Mouse (Mus musculus): ENCODE data around the gene Pnmt.

The Pnmt gene

DNA sequence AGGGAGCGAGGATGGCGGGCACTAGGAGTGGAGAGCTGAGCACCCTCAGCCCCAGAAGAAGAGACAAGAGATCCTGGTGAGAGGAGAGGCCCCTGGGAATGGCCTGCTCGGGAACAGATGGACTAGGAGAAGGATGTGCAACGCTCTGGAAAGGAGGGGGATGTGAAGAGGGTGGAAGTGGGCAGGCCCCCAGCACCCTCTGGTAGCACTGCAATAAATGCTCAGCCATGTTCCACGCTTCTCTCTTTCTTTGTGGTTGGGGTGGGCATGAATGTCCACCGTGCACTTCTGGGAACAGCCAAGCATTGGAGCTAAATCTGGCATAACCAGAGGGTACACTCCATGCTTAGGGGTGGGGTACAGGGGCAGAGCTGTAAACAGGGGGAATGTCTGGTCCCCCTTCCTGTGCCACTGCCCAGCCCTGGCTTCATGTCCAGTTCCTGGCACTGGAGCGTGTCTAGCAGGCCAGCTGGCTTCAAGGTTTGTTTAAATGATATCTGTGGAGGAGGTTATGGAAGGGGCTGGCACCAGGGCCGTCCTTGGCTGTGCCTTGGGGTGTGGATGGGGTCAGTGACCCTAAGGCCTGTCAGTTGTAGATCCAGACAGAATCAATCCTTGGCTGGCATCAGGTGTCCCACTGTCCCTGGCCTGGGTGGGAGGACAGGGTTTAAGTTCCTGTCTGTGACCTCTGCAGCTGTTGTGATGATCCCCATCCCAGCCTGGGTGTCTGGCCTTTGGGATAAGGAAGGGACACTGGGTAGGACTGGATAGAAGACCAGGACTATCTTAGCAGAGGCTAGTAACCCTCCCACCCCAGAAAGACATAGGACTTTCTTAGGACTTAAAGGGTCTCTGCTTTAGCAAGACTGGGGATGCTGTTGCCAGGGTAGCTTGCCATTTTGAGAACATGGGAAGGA, 1.3 kb upstream of the Pnmt start:
- peak; percentile 76 to 77 for DNase-seq

- DNase-seq: no peak
Measured at GRCm38 (mm10) chr11:98386596-98386995, 346 bp downstream of the Pnmt start.

DNA sequence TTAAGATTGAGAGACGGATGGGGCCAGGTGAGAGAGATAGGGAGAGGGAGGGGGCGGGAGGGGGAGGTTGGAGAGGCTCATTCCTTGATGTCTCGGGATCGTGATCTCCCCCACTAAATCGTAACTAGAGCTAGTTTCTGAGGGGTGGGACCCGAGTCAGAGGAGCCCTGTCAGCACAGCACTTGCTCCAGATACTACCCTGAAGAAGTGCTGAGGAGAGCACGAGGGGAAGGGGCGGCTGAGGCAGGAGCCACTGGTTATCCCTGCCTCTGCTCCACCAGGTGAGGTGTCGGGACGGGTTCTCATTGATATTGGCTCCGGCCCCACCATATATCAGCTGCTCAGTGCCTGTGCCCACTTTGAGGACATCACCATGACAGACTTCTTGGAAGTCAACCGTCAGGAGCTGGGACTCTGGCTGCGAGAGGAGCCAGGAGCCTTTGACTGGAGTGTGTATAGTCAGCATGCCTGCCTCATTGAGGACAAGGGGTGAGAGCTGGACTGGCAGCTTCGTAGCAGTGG, 867 bp downstream of the Pnmt start:
- no peak for DNase-seq

GRCm38 (mm10) chr11:98388282-98388681, 2.0 kb downstream of the Pnmt start:
- DNase-seq: peak; percentile 9 to 15

GRCm38 (mm10) chr11:98389221-98389780, 3.1 kb downstream of the Pnmt start:
- DNase-seq: peak; percentile 78 to 83

- peak in 1 of 2 experiments; percentile 5 for DNase-seq
Measured at GRCm38 (mm10) chr11:98390141-98390540, 3.9 kb downstream of the Pnmt start.

- peak in 1 of 2 experiments; percentile 8 for DNase-seq
Measured at GRCm38 (mm10) chr11:98392034-98392433, 5.8 kb downstream of the Pnmt start.

GRCm38 (mm10) chr11:98392645-98393044, 6.4 kb downstream of the Pnmt start:
- DNase-seq: peak in 1 of 2 experiments; percentile 2

DNA sequence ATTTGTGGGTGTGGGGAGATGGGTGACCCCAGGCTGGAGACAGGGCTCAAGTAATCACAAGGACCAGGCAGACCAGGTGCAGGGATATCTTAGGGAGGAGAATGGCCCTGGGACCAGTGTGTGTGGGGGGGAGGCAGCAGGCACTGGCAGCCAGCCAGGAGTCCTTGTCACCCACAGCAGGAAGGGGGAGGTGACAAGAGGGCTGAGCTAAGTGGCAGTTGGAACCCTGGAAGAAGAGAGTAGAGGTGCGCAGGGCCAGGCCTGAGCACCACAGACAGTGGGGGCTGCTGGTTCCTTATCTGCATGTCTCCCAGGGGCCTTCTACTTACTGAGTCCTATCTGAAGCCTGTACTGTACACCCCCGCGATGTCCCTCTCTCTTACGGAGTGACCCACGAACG, 7.1 kb downstream of the Pnmt start:
- DNase-seq: peak; percentile 10 to 25

DNA sequence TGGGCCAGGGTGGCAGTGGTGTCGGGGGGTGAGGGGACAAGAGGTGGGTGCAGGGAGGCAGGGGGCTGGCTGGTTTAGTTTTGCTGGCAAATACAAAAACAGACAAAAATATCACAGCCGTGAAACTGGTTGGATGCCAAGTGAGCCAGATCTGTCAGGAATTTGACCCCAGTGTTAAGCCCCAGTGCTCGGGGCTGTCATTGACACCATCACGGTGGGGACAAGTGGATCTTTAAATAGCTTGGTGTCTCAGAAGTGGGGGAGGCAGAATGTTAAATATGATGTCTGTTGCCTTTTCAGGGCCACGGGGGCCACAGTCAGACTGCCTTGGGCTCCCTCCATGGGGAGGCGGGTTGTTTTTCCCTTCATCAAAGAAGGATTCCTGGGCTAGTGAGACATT, 8.1 kb downstream of the Pnmt start:
- peak in 1 of 2 experiments; percentile 19 for DNase-seq

- peak; percentile 12 to 15 for DNase-seq
Measured at GRCm38 (mm10) chr11:98395041-98395440, 8.8 kb downstream of the Pnmt start.

DNA sequence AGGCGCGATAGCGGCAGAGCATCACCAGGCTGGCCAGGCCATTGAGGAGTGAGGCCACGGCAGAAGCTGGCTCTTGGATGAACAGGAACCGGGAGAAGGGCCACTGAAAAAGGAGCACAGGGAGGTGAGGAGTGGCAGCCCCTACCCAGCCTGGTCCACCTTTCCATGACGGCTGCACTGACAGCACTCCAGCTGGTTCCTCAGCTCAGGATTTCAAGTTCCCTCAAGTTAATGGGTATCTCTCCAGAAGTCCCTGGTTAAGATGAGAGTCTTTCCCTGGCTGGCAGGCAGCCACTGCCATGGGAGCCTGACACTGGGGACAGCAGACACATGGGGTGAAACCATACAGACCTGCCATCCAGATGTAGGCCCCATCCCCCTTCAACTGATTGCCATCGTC, 11.7 kb downstream of the Pnmt start:
- DNase-seq: no peak

DNA sequence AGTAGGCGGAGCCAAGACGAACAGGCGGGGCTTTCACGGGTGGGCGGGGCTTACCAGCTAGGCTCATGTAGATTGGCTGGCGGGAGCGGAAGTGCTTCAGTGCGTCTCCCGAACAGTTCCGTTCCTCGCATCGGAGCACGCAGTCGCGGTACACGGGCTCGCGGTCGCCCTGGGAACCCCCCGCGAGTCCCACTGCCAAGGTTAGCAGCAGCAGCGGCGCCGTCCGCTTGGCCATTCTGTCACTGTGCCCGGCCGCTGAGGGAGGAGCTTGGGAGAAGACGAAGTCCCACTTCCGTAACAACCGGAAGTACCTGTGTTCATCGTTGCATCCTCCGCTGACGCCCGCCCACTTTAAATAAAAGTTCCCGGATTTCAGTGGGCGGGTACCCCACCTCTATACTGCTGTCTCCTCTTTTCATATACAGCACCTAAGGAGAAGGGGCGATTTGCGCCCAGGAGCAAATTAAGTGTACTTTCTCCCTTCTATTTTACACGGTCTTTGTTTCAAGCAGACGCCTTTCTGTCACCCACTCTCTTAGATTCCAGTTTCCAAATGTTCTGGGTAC, 14.0 kb downstream of the Pnmt start, which contains the start of gene Pgap3:
Gene Pgap3 (minus strand): TSS at position 330 of the 566 bp plus-strand sequence.
- DNase-seq: peak; percentile 91

DNA sequence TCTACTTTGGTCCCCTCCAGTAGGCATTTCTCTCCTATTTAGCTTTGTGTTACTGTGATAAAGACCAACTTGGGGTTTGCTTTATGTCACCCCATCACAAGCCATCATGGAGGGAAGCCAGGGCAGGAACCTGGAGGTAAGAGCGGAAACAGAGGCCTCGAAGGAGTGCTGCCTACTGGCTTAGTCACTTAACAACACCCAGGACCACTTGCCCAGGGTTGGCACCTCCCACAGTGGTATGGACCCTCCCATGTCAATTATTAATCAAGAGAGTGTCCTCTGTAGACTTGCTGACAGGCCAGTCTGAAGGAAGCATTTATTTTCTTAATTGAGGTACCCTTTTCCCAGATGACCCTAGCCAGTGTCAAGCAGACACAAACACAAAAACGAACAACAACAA, 14.6 kb downstream of the Pnmt start:
- DNase-seq: no peak

GRCm38 (mm10) chr11:98406621-98407020, 20.4 kb downstream of the Pnmt start:
- DNase-seq: no peak

GRCm38 (mm10) chr11:98408872-98409271, 22.6 kb downstream of the Pnmt start:
- no peak for DNase-seq

DNA sequence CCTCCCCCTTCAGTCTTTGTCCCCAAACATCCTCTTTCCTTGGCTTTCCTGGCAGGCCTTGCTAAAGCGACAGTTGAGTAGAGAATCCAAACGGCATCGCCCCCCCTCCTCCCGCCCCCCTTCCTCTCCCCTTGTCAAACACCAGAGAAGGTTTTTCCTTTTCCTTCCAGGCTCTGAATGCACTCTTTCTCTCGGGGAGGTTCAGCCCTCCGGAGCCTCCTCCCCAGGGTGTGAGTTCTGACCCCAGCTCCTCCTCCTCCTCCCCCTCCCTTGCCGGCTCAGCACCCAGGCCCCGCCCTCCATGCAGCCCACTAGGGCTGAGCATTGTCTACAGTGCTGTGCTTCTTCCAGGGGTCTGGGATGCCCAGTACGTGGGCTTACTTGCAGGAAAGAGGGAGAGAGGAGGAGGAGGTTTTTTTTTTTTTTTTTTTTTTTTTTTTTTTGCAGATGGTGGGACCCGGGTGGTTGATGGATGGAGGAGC, 23.1 kb downstream of the Pnmt start:
- no peak for DNase-seq

DNA sequence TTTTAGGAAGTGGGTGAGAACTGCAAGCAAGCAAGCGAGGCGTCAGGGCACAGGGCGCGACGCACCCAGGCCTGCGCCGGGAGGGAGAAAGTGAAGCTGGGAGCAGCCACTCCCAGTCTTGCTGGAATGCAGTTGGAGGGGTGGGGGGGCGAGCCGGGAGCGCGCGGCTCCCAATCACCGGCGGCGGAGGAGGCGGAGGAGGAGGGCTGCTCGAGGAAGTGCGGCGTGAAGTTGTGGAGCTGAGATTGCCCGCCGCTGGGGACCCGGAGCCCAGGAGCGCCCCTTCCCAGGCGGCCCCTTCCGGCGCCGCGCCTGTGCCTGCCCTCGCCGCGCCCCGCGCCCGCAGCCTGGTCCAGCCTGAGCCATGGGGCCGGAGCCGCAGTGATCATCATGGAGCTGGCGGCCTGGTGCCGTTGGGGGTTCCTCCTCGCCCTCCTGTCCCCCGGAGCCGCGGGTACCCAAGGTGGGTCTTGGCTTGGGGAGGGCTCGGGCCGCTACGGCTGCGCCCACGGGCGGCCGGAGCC, 26.1 kb downstream of the Pnmt start, which contains the start of gene Erbb2:
Gene Erbb2 (plus strand): TSS at position 198 of the 524 bp plus-strand sequence.
- DNase-seq: peak in 1 of 2 experiments; percentile 41

GRCm38 (mm10) chr11:98412797-98413301, 26.6 kb downstream of the Pnmt start:
- DNase-seq: no peak

- DNase-seq: no peak
Measured at GRCm38 (mm10) chr11:98413731-98414130, 27.5 kb downstream of the Pnmt start.

GRCm38 (mm10) chr11:98414162-98414561, 27.9 kb downstream of the Pnmt start:
- DNase-seq: no peak

- DNase-seq: no peak
Measured at GRCm38 (mm10) chr11:98417074-98417473, 30.8 kb downstream of the Pnmt start.

DNA sequence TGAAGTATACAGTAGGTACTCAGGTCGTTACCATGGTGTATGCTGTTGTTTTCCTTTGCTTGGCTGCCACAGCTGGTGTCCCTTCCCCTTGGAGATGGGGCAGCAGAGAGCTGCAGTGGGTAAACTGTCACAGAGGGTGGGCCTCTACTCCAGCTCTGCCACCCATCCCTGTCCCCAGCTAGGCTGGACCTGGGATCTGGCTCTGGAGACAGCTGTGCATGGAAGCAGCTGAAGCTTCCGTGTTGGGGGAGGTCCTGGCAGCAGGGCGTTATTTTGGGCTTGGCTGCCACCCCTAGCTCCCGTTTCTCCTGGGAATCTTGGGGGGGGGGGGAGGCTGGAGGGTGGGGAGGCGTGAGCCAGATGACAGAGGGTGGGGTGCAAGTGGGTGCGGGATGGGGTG, 32.0 kb downstream of the Pnmt start:
- DNase-seq: no peak

Measured in cerebellum, postnatal 14 days (tissue).